Mouse (Mus musculus) forebrain, embryonic 14.5 days (tissue): ENCODE data around the gene Gtf3c1. TPM values are rescaled to one million over a fixed set of nuclear protein-coding genes. Genes with fewer than 3 reads are reported as not detected.

ENCODE experiments used
- ATAC-seq: fragments of 200-750 bp; cut with Nextera tagmentation; 2 replicates; pipeline ENCODE4 v1.8.0; 2017; ENCODE audit warnings: mild to moderate bottlenecking, moderate library complexity
- DNase-seq: peaks from one replicate; pipeline ENCODE4 v3.0.0-alpha.2; 2015; ENCODE audit warnings: low spot score
- H3K27ac ChIP-seq: fragments of 300-500 bp; sonication (generic); 2 replicates; pipeline ENCODE4 v1.5.1; 2014; ENCODE audit warnings: low read depth, mild to moderate bottlenecking, control low read depth, low read length, moderate library complexity
- H3K27me3 ChIP-seq: fragments of 300-500 bp; sonication (generic); replicated peaks from 2 replicates; pipeline ENCODE4 v1.6.1; 2014; ENCODE audit warnings: low read length, control low read depth, mixed read lengths; ENCODE audit not compliant: control insufficient read depth, insufficient read depth
- H3K36me3 ChIP-seq: fragments of 300-500 bp; sonication (generic); 2 replicates; pipeline ENCODE4 v1.6.1; 2014; ENCODE audit warnings: low read length, control low read depth; ENCODE audit not compliant: control insufficient read depth, insufficient read depth
- H3K4me1 ChIP-seq: fragments of 300-500 bp; sonication (generic); 2 replicates; pipeline ENCODE4 v1.6.1; 2014; ENCODE audit warnings: antibody characterized with exemption, low read length, control low read depth; ENCODE audit not compliant: control insufficient read depth, insufficient read depth
- H3K4me2 ChIP-seq: fragments of 300-500 bp; sonication (generic); 2 replicates; pipeline ENCODE4 v1.6.1; 2014; ENCODE audit warnings: mild to moderate bottlenecking, control low read depth, low read length
- H3K4me3 ChIP-seq: fragments of 300-500 bp; sonication (generic); 2 replicates; pipeline ENCODE4 v1.5.1; 2014; ENCODE audit warnings: low read depth, low read length, control low read depth
- H3K9ac ChIP-seq: fragments of 300-500 bp; sonication (generic); 2 replicates; pipeline ENCODE4 v1.6.1; 2014; ENCODE audit warnings: mild to moderate bottlenecking, low read length, control low read depth, moderate library complexity
- H3K9me3 ChIP-seq: fragments of 300-500 bp; sonication (generic); replicated peaks from 2 replicates; pipeline ENCODE4 v1.6.1; 2016; ENCODE audit warnings: low read length, control low read depth, mixed read lengths; ENCODE audit not compliant: control insufficient read depth
- WGBS: fragments of 180-500 bp; shearing (Covaris S2); extraction: QIAGEN DNeasy Blood & Tissue Kit; methylation state at CpG from one replicate; pipeline ENCODE4 v1.1.7; 2014; 5-methylcytosine and 5-hydroxymethylcytosine counted together
- polyA plus RNA-seq: library from polyadenylated mRNA; unstranded; fragments of >200 nt; fragmentation: Nextera tagmentation; extraction: Ambion mirVana; gene quantifications from 2 replicates; pipeline ENCODE4 v1.2.1, GENCODE M21; 2014

Gtf3c1 gene
- polyA plus RNA-seq, 1 experiment from 2014 or later = 33.5 TPM

- no peaks in the 10 kb centered on the region for H3K4me1 ChIP-seq
- H3K27ac ChIP-seq = no peak overlapping the region
- no peaks in the 10 kb centered on the region for H3K9me3 ChIP-seq
- no peak overlapping the region for H3K4me3 ChIP-seq
- ATAC-seq (no peak), DNase-seq (no peak)
- H3K9ac ChIP-seq = no peak overlapping the region
- no peak overlapping the region for H3K4me2 ChIP-seq
- H3K36me3 ChIP-seq = no peaks in the 10 kb centered on the region
- 78% methylated on average over 12 of the region's 12 CpGs for WGBS
- no peaks in the 10 kb centered on the region for H3K27me3 ChIP-seq
These were observed 102.9 kb downstream of the Gtf3c1 start for GRCm38 (mm10) chr7:125604362-125605319.

DNA sequence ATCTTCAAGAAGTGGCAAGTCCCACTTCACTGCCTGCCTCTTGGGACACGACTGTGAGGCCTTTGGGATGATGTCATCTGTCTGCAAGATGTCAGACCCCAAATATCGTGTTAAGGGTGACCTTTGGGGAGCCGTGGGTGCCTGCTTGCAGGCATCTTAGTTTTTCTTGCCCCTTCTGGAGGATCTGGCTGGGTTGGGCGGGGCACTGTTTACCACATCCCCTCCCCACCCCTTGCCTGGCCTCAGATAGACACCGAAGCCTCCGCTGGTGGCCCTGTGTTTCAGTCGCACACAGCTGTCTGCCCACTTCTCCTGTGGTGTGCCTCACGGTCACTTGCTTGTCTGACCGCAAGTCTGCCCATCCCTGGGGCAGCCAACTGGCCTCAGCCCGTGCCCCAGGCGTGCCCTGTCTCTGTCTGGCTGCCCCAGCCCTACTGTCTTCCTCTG, 104.4 kb downstream of the Gtf3c1 start, which contains the start of gene Il21r:
Gene Il21r, plus strand, starts transcription at position 245 of the 447 bp plus-strand sequence.
- WGBS = 85% methylated on average over 11 of the region's 11 CpGs
- Histone ChIP-seq H3K9ac (no peak within 1 kb of the TSS), H3K27ac (no peak within 1 kb of the TSS), H3K4me1 (no peaks in the 10 kb centered on the region), H3K4me3 (no peak within 1 kb of the TSS), H3K9me3 (no peaks in the 10 kb centered on the region), H3K4me2 (no peak within 1 kb of the TSS), H3K27me3 (no peaks in the 10 kb centered on the region), H3K36me3 (no peaks in the 10 kb centered on the region)
- ATAC-seq (no peak), DNase-seq (no peak)

DNA sequence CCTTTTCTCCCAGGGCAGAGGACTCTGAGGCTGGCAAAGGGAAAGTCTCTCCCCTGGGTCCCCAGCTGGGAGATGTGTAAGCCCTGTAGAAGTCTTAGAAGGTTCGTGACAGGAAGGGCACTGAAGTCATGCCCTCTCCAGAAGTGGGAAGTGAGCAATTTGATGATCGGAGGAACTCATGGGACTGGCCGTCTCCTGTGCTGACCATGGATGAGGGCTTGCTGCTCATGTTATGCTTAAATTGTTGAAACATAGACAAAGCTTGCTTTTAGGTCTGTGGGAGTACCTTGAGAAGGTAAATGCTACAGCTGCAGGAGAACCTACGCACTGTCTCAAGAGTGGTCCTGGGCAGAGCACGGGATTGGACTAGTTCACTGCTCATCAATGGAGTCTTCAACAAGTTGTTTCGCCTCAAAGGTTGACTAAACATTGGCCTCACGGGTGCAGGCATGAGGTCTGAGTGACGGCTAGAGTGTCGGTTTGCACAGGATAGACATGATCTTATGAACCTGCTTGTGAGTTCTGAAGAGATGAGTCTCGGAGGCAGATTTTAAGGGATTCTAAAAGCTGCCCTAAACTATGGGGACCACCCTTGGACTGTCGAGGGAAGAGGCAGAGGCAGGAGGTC, 105.6 kb downstream of the Gtf3c1 start:
- Histone ChIP-seq H3K4me1 (no peaks in the 10 kb centered on the region), H3K27me3 (no peaks in the 10 kb centered on the region), H3K36me3 (no peaks in the 10 kb centered on the region), H3K4me3 (no peak overlapping the region), H3K9ac (no peak overlapping the region), H3K27ac (no peak overlapping the region), H3K9me3 (no peaks in the 10 kb centered on the region), H3K4me2 (no peak overlapping the region)
- no peak for DNase-seq
- 82% methylated on average over 11 of the region's 11 CpGs for WGBS
- ATAC-seq = no peak

- ATAC-seq (no peak), DNase-seq (no peak)
- no peak overlapping the region for H3K4me3 ChIP-seq
- no peaks in the 10 kb centered on the region for H3K36me3 ChIP-seq
- no peak overlapping the region for H3K4me2 ChIP-seq
- no peaks in the 10 kb centered on the region for H3K4me1 ChIP-seq
- no peak overlapping the region for H3K27ac ChIP-seq
- WGBS = 85% methylated on average over 6 of the region's 6 CpGs
- no peaks in the 10 kb centered on the region for H3K27me3 ChIP-seq
- no peaks in the 10 kb centered on the region for H3K9me3 ChIP-seq
- H3K9ac ChIP-seq = no peak overlapping the region
These were observed 106.3 kb downstream of the Gtf3c1 start for GRCm38 (mm10) chr7:125601280-125601670.

GRCm38 (mm10) chr7:125600612-125601279, 106.8 kb downstream of the Gtf3c1 start:
- no peak for ATAC-seq
- H3K9ac ChIP-seq = no peak overlapping the region
- H3K4me2 ChIP-seq = no peak overlapping the region
- H3K36me3 ChIP-seq = no peaks in the 10 kb centered on the region
- H3K4me3 ChIP-seq = no peak overlapping the region
- no peaks in the 10 kb centered on the region for H3K4me1 ChIP-seq
- 54% methylated on average over 6 of the region's 6 CpGs for WGBS
- H3K27me3 ChIP-seq = no peaks in the 10 kb centered on the region
- no peak overlapping the region for H3K27ac ChIP-seq
- H3K9me3 ChIP-seq = no peaks in the 10 kb centered on the region
- DNase-seq = no peak

- Histone ChIP-seq H3K4me3 (no peak overlapping the region), H3K27ac (no peak overlapping the region), H3K9me3 (no peaks in the 10 kb centered on the region), H3K4me2 (no peak overlapping the region), H3K36me3 (no peaks in the 10 kb centered on the region), H3K27me3 (no peaks in the 10 kb centered on the region), H3K4me1 (no peaks in the 10 kb centered on the region), H3K9ac (no peak overlapping the region)
- DNase-seq (no peak), ATAC-seq (no peak)
- whole genome bisulfite sequencing = 73% methylated on average over 10 of the region's 10 CpGs
These were observed 107.4 kb downstream of the Gtf3c1 start for GRCm38 (mm10) chr7:125600136-125600535.

DNA sequence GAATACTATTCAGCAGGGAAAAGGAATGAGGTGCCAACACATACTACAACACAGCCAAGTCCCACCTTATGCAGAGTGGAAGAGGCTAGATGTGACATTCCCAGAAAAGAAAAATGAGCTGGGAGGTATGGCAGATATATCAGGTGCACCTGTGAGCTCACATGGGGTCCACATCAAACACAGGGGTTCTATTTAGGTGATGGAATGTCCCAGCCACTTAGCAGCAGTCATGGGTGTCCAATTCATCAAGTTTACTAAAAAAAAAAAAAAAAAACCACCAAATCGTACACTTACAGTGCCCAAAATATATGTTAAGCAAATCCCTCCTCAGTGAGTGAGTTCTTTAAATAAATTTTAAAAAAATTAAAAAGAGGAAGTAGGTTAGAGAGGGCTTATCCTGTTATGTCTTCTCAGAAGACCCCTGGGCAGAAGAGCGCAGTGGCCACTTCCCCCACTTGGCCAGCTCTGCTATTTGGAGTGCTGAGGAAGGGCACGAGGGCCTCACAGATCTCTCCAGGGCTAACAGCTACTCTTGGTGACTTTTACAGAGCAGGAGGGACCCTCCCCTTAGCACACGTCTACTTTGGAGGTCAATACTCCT, 108.1 kb downstream of the Gtf3c1 start:
- H3K4me2 ChIP-seq = no peak overlapping the region

GRCm38 (mm10) chr7:125597516-125598347, 109.8 kb downstream of the Gtf3c1 start:
- Histone ChIP-seq H3K27me3 (no peaks in the 10 kb centered on the region), H3K36me3 (no peaks in the 10 kb centered on the region), H3K4me2 (no peak overlapping the region), H3K4me3 (no peak overlapping the region), H3K4me1 (no peaks in the 10 kb centered on the region), H3K9me3 (no peaks in the 10 kb centered on the region), H3K9ac (no peak overlapping the region), H3K27ac (no peak overlapping the region)
- no peak for ATAC-seq
- DNase-seq = no peak
- WGBS = 81% methylated on average over 11 of the region's 11 CpGs

More for the DNA sequence above, 108.1 kb downstream of the Gtf3c1 start:
- H3K27me3 ChIP-seq = no peaks in the 10 kb centered on the region
- H3K27ac ChIP-seq = no peak overlapping the region
- 68% methylated on average over 4 of the region's 4 CpGs for WGBS
- DNase-seq (no peak), ATAC-seq (no peak)
- H3K9ac ChIP-seq = no peak overlapping the region
- H3K36me3 ChIP-seq = no peaks in the 10 kb centered on the region
- H3K4me1 ChIP-seq = no peaks in the 10 kb centered on the region
- H3K9me3 ChIP-seq = no peaks in the 10 kb centered on the region
- no peak overlapping the region for H3K4me3 ChIP-seq
